Mouse (Mus musculus) left cerebral cortex, adult 9 months (tissue): Measurements from ENCODE around the gene 1700016D06Rik.
"Not testable (repeated sequence)": the region's sequence is repeated elsewhere in the genome, so short reads cannot be mapped to it uniquely, and the experiment has no call there.

Source experiments
- DNase-seq, 2 experiments: peaks; one replicate each; pipeline ENCODE4 v3.0.0; 2022; ENCODE audit warnings: low spot score in 2 of 2

The 1700016D06Rik gene

GRCm38 (mm10) chr8:11703789-11704188 lies 2.9 kb upstream of the 1700016D06Rik start:
- DNase-seq, result no peak

DNA sequence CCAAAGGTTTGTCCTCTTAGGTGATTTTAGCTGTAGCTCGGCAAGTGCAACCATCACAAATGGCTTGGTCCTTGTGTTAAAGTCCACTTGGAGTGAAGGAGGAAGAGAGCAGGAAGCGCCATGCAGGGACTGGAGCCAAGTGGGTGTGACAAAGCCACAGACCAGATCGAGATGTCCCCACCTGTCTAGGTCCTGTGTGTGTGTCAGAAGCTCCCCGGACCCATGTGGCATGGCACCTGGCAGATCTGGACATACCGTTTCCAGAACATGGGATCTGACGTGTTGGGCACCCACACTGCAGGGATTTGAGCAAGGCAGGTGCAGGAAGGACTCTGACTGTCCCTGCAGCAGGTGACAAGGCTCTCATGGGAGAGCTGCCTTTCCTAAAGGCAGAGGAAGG lies 565 bp upstream of the 1700016D06Rik start:
- DNase-seq, result no peak

DNA sequence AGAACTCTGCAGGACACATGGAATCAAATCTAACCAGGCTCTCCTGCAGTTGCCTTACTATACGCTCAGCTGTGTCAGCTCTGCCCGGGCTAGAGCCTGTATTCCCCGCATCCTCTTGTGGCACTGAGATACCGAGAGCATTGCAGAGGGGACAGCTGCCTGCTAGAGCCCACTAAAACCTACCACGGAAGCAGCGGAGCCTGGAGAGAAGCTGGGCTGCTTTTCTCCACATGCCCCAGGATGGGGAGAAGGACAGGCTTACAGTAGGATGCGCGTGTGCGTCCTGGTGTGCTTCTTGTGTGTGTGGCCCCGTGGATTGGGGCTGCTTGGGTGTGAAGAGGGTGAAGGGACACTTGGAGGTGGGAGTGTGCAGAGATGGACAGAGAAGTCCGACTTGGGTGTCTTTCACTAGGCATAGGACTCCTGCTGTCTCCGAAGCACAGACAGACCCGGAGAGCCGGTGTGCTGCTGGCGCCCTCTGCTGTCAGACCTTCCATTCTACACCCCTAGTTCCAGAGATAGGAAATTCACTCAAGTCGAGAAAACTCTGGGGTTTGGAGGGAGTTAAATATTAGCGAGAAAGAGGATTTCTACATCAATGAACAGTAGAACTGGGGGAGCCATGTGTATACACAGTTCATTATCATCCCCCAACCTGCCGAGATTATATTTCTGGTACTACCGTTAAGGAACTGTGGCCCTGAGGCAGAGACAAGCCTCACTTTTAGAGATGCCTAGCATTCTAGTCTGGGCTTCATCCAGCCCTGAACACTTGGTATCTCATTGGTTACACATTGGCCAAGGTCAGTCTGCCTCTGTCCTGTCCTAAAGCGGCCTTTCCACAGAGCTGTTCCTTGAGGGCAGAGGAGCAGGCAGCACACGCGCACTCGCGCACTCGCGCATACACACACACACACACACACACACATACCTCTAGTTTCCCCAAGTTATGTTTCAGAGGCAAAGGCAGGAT lies 517 bp downstream of the 1700016D06Rik start:
- DNase-seq, result peak in 1 of 2 experiments; percentile 84

DNA sequence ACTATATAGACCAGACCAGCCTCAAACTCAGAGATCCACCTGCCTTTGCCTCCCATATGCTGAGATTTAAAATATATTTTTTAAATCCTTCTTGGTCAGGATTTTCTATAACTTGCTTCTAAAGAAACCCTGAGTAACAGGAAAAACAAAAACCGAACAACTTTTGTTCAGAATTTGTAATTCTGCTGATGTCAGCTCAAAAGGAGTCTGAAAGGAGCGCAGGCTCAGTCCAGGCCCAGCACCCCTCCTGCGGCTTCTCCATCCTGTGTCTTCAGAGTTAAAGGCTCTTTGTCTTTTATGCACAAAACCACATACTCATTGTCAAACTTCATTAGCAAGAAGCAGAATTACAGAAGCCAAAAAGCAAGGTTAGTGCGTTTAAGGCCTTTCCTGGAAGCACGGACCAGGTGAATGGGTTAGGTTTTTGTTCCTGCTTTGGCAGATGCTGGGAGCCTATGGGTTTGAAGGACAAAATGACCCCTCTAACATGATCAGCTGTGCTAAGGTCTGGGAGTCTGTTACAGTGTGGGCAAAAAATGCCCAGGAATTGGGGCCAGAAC lies 1.3 kb downstream of the 1700016D06Rik start:
- DNase-seq, result no peak

DNA sequence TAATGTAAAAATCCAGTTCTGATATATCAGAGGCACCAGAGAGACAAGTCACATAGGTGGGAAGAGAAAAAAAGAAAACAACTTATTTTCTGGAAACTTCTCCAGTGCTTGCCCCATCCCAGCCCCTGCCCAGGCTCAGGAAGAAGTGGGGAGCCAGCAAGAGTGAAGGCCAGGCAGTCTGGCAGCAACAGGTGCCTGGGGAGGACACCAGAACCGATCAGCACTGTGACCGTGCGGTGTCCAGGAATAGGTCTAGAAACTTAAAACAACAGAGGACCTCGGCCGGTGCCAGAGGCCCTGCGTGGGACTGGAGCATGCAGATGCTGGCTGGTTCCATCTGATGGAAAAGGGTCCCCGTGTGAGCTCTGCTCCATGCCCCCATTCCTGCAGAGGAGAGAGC lies 3.4 kb downstream of the 1700016D06Rik start:
- no peak for DNase-seq

DNA sequence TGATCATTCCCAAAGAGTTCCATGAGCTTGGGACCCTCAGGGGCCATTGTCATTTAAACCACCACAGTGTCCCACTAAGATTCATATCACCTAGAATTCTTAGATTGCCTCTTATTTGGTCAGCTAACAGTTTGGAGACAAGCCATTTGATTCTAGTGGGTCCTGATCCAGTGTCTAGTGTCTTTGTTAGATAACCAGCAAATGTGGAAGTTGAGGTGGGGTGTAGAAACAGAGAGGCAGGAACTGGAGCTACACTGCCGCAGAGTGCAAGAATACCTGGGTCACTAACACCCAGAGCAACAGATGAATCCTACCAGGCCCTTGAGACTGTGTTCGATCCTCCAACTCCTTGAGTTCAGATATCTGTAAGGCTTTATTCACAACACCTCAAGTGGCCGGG lies 4.7 kb downstream of the 1700016D06Rik start:
- DNase-seq, result no peak

DNA sequence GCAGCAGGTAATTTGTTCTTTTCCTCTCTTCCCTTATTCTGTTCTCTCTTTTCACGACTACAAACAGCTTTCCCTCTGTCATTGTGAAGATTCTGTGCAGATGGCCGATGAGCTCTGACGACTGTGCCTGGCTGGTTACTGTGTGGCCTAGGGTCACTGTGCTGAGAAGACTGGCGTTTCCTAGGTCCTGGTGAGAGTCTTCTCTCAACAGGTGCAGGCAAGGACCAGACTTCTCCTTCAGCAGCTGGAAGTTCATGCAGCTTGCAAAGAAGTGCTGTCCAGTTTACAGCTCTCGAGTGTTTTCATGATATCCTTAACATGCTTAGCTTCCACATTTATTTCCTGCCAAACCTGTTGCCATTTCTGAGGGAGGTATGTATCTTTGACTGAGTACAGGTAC lies 6.9 kb downstream of the 1700016D06Rik start:
- DNase-seq, result no peak

DNA sequence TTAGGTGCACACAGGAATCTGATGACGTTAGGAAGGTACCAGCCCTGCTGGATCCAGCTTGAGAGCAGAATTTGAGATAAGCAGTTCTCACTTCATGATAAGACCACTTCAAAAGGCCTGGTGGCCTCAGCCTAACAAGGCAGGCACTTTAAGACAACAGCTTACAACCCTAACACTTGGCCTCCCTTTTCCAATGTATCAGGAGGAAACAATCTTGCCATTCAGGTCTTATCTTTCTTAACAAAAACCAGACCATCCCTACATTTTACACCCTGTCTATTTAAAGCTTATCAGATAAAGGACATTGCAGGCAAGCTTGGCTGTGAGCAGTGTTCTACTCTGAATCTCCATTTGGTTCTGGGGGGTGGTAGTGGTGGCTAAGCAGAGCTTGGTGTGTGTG lies 8.4 kb downstream of the 1700016D06Rik start:
- DNase-seq, result no peak

GRCm38 (mm10) chr8:11691761-11692160 lies 9.1 kb downstream of the 1700016D06Rik start:
- no peak for DNase-seq

GRCm38 (mm10) chr8:11691284-11691683 lies 9.6 kb downstream of the 1700016D06Rik start:
- no peak for DNase-seq

DNA sequence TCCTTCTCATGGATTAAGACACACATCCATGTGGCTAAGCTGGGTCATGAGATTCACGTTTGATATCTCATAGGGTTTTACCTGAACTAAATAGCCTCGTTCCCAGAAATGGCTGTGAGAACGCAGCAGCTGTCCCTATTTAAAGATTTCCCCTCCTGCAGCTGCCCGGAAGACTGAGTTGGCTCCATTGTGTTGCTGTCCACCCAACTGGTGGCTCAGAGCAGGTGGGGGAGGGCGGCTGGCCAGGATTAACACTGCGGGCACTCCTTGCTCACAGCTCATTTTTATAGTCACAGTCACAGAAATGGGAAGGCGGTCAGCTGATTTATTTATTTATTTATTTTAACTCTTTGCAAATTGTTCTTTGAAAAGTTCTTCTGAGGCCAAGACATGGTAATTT lies 10.9 kb downstream of the 1700016D06Rik start:
- DNase-seq, result no peak

GRCm38 (mm10) chr8:11687251-11687650 lies 13.6 kb downstream of the 1700016D06Rik start:
- no peak for DNase-seq

DNA sequence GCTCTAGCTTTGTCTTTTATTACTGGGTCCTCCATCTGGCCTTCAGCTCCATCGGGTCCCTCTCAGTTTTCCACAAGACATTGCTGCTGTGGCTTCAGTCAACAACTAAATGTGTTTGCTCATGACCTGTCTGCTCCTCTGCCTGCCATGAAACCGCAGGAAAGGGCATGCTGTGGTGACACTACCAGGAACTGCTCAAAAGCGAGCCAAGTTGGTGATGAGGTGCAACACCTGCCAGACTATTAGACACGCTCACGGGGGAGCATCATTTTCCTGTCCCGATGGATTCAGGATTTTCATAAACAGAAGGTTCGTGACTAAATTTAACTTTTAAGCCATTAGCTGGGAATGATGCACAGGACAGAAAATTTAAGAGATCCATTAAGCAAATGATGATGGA lies 16.3 kb downstream of the 1700016D06Rik start:
- DNase-seq, result no peak

DNA sequence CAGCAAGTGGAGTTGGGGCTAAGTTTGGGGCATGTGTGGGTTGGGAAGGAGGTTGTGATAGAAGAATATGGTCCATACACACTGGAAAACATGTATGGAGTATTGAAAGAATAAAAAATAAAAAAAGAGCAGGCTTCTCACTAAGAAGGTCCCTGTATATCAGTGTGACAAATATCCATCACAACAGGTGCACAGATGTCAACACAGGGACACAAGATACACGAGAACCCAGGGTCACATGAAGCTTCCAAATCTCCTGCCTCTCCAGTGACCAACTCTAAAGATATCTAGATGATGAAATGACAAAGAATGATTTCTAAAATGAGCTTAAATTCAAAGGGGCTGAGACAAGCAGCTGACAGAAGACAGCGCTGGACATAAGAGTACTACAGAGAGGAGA lies 32.6 kb downstream of the 1700016D06Rik start:
- no peak for DNase-seq

DNA sequence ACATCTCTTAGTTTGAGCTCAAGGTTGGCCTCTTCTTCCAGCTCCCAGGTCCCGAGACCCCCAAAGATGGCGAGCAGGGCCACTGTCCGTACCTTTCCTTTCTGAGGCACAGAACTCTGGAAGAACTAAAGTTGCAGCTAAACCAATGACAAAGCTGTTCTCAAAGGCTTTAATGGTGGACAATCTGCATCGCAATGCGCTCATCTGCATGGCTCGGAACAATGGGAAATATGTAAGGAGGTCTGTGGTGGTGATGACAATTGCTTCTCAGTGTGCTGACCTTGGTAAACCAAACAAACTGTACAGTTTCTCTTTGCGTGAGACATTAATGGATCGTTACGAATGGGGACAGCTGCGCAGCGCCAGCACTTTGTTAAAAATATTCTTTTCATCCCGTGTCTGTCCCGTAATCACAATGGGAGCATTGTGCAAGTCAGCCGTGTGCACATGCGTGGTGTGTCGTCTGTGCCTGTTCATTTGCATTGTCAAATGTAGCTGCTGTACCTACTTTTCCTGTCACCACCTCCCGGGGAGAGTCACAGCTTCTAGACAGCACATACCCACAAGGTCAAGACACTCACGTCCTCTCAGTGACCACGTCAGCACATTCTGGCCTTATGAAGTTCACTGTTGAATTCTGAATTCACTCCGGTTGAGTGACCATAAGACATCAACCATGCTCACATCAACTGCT lies 34.7 kb downstream of the 1700016D06Rik start:
- not testable (repeated sequence) for DNase-seq

GRCm38 (mm10) chr8:11661969-11662368 lies 38.9 kb downstream of the 1700016D06Rik start:
- no peak for DNase-seq

DNA sequence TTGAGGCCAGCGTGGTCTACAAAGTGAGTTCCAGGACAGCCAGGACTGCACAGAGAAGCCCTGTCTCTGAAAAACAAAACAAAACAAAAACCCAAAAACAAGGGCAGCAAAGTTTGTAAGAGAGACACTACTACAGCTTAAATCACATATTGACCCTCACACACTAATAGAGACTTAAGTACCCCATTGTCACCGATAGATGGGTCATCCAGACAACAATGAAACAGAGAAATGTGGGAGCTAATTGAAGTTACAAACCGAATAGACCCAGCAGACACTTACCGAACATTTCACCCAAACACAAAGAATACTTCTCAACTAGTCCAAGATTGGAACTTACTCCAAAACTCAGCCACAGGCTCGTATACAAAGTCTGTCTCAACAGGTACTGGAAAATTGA lies 50.8 kb downstream of the 1700016D06Rik start:
- no peak for DNase-seq

GRCm38 (mm10) chr8:11643123-11643522 lies 57.7 kb downstream of the 1700016D06Rik start:
- no peak for DNase-seq

DNA sequence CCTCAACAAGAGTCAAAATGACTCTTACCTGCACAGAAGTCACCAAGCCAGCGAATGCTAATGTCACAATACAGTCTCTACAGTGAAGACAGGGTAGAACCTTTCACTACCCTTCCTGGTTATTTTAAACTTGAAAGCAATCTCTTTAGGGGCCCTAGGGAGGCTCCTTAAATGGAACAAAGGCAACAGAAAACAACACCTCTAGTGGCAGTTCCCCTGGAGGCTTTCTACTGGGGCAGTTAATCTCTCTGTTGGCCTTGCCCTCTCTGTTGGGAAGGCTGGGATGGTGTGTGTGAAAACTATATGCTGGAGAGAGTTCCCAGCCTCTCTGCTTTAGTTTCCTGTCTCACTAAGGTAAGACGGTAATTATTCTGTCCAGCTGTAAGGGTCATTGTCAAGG lies 60.3 kb downstream of the 1700016D06Rik start:
- DNase-seq, result no peak

DNA sequence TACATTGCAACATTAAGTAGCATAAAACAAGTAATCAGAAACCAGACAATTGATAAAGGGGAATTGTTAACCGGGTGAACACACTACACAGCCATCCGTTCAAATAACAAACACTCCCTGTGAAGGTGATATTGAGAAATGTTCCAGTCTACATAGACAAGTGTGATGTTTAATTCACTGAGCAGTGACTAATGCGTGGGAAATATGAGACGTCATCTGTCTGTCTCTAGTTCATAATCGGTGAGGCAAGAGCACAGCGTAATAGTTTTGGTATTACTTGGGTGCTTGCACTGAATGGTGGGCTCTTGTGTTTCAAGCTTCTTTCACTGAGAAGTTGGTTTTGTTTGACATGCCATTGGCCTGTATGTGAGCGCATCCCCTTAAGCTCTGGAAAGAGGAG lies 63.3 kb downstream of the 1700016D06Rik start:
- DNase-seq, result no peak

DNA sequence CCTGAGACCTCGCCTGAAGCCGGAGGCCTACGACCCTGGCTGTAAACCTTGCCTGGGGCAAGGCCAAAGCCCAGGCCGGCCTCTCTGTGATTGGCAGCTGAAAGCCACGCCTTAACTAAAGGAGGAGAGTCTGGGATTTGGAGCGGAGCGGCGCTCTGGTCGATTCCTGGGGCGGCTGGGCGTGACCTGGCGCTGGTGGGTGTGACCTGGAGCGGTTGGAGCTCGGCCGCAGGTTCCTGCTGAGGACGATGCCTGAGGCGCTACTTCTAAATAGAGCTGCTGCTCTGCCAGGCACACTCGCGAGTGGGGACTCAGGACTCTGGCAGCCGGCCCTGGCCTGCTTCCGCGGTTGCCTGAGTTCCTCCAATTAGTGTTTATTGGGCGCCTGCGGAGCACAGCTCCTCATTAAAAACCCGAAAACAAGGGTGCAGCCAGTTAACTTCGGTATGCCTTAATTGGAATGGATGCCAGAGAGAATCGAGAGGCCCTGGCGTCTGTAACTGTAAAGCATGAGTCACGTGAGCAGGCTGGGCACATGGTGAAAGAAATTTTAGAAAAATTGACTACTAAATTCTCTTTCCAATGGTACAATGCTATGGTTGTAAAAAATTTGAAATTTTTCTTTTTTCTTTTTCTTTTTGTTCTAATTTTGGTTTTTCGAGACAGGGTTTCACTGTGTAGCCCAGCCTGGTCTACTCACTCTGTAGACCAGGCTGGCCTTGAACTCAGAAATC lies 64.4 kb downstream of the 1700016D06Rik start:
- peak; percentile 63 to 81 for DNase-seq

GRCm38 (mm10) chr8:11635611-11636081 lies 65.2 kb downstream of the 1700016D06Rik start, which contains the start of gene Ankrd10:
Ankrd10 (minus strand) TSS chr8:11635757.
- DNase-seq, result peak; percentile 92 to 96
